Mouse (Mus musculus): ENCODE results near the gene Ifitm2.

GRCm38 (mm10) chr7:140997817-140998216 lies 42.0 kb upstream of the Ifitm2 start:
- TF ChIP-seq CTCF (conservative IDR thresholded peaks at IDR 0.05; ENCODE audit: low read length) (no peak), POU5F1 (IDR thresholded peaks at IDR 0.05; ENCODE audit: borderline replicate concordance, low read length) (no peak)
